Mouse (Mus musculus) bone marrow macrophage, adult 2 months (primary cell): Measurements from ENCODE around the gene Folr2.

ENCODE experiments used
- CTCF ChIP-seq: IDR thresholded peaks from 2 replicates; pipeline ENCODE4 v1.5.1; 2012; ENCODE audit warnings: low read depth, mild to moderate bottlenecking, low read length, moderate library complexity
- POLR2A ChIP-seq: IDR thresholded peaks from 2 replicates; pipeline ENCODE4 v1.6.1; 2012; ENCODE audit warnings: mild to moderate bottlenecking, low read depth, low read length, borderline replicate concordance

DNA sequence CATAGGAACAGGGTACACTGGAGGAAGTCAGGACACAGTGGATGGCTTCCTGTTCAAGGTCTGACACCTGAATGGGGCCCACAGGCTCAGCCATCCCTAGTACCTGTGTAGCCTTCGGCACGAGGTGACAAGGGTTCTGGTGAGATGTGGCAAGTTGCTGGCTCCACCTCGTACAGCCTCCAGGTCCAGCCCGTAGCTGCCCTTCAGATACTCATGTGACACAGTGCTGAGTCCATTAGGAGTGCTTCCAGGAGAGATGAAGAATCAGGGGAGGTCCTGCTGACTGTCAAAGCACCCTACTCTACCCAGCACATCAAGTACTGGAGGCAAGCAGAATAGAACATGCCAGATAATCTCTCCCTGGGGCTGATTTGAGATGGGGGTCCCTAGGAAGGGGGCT lies 24.6 kb downstream of the Folr2 start:
- TF ChIP-seq POLR2A (no peak), CTCF (no peak)
